Mouse (Mus musculus) kidney, adult 8-10 months (tissue): Measurements from ENCODE around the gene Mdm2.

Experiments used
- DNase-seq, 2 experiments: peaks; one replicate each; pipeline ENCODE4 v3.0.0; 2022

The Mdm2 gene

GRCm38 (mm10) chr10:117639221-117639599, 71.3 kb downstream of the Mdm2 start:
- no peak for DNase-seq
